Mouse (Mus musculus): ENCODE data around the gene Cx3cl1.

GRCm38 (mm10) chr8:94828284-94828683 is 56.5 kb downstream of the Cx3cl1 start:
- no peak for TF ChIP-seq CTCF (IDR thresholded peaks at IDR 0.05; ENCODE audit: low read depth)
- TF ChIP-seq EP300 (IDR thresholded peaks at IDR 0.05; ENCODE audit: low read depth), result no peak

Measured in liver, postnatal 0 days (tissue).